Mouse (Mus musculus) thymus, adult 2 months (tissue): ENCODE measurements around the gene Tut1.

Source experiments
- CTCF ChIP-seq: fragments of 200-500 bp; IDR thresholded peaks from 2 replicates; pipeline ENCODE4 v1.5.1; 2012; ENCODE audit warnings: mild to moderate bottlenecking, control low read depth, low read length, moderate library complexity, borderline replicate concordance; ENCODE audit not compliant: control insufficient read depth, poor library complexity, insufficient read depth; ENCODE audit errors: extremely low read depth
- POLR2A ChIP-seq: fragments of 200-500 bp; IDR thresholded peaks from 2 replicates; pipeline ENCODE4 v1.6.1; 2012; ENCODE audit warnings: mild to moderate bottlenecking, low read length, control low read depth, moderate library complexity; ENCODE audit not compliant: control insufficient read depth, poor library complexity, insufficient read depth; ENCODE audit errors: extremely low read depth

- TF ChIP-seq POLR2A, result no peak
- TF ChIP-seq CTCF, result no peak
These were observed 21.8 kb downstream of the Tut1 start for GRCm38 (mm10) chr19:8975491-8975890.
